Mouse (Mus musculus): ENCODE results near the gene Dolpp1.

- TF ChIP-seq GATA1 (IDR thresholded peaks at IDR 0.05; ENCODE audit: low read length) = no peak
- TF ChIP-seq TAL1 (IDR thresholded peaks at IDR 0.05; ENCODE audit: low read length) = no peak
Observed at GRCm38 (mm10) chr2:30366203-30366602, 25.9 kb upstream of the Dolpp1 start.
